Mouse (Mus musculus) right cerebral cortex, postnatal 25 days (tissue): ENCODE data around the gene Krt5.
"Not testable (repeated sequence)": the region's sequence is repeated elsewhere in the genome, so short reads cannot be mapped to it uniquely, and the experiment has no call there.

ENCODE experiments used
- DNase-seq: peaks from one replicate; pipeline ENCODE4 v3.0.0; 2022

The Krt5 gene

DNA sequence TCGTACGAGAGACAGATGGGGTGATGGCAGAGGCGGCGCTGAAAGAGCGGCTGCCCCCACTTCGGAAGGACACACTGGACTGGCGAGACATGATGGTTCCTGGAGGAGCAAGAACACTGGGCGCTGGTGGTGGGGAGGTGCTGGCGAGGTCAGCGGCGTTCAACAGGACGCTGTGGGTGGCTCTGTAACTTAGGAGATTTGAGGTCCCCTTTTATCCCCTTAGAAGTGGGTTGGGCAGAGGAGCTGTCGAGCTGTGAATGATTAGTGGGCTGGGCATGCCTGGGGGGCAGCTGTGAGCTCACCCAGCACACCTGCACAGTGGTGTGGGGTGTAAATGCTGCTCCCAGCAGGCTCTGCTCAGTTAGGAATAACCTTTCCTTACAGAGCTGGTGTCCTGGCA lies at the start of gene Krt5:
Gene Krt5, minus strand, starts transcription at position 179 of the 400 bp plus-strand sequence.
- DNase-seq, result no peak

DNA sequence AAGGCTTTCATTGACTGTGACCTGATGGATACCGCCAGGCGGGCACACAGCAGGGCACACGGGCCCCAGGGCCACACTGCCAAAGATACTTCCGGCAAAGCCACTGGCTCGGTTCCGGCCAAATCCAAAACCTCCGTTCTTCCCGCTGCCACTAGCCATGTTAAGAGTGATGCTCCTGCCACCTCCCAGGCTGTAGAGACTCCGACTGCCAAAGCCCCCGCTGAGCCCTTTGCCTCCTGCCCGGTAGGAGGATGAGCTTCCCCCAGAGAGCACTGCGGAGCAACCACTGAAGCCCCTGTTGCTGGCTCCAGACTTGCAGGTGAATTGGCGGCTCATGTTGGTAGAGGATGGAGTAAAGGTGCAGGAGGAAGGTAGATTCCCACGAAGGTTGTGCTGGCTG lies 30.0 kb upstream of the Krt5 start, which contains the start of gene Krt71:
Gene Krt71, minus strand, starts transcription at position 399 of the 400 bp plus-strand sequence.
- DNase-seq, result no peak

DNA sequence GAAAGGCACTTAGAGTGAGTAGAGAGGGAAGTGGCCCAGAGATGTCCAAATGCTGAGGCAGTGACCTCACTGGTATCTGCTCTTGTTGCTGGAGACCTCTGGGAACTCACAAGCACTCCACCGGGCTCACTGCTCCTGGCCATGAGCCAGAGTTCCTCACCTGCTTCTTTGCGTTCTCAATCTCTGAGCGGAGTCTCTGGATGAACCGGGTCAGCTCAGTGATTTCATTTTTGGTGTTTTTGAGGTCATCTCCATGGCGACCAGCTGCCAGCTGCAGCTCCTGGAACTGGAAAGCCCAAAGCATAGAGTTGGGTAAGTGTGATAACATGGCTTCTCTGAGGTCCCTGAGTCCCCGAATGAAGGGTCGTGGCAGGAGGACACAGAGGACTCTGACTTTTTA lies 25.1 kb upstream of the Krt5 start:
- no peak for DNase-seq

DNA sequence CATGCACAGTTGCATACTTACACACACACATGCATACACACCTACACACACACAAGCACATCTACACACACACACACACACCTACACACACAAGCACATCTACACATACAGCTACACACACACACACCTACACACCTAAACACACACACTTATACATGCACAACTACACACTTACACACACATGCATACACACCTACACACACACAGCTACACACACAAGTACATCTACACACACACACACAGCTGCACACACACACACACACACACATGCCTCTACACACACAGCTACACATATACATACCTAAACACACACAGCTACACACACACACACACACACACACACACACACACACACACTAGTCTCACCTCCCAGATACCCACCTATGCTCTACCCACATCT lies 18.0 kb upstream of the Krt5 start:
- DNase-seq, result no peak

DNA sequence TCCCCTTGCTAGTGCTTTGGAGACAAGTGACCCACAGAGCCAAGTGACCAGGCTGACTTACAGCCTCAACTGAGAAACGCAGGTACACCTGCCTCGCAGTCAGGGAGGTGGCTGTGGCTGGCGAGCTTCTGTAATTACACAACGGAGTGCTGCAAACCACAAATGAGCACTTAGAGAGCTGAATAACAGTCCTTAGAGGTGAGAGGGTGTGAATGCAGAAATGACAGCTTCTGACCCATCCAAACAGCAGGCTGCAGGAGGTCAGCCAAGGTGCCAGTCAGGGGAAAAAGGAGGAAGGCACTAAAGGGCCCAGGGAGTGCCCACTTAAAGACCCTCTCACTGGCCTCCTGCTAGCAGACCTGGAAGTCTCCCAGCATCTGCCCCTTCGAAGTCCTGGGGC lies 12.0 kb upstream of the Krt5 start:
- no peak for DNase-seq

DNA sequence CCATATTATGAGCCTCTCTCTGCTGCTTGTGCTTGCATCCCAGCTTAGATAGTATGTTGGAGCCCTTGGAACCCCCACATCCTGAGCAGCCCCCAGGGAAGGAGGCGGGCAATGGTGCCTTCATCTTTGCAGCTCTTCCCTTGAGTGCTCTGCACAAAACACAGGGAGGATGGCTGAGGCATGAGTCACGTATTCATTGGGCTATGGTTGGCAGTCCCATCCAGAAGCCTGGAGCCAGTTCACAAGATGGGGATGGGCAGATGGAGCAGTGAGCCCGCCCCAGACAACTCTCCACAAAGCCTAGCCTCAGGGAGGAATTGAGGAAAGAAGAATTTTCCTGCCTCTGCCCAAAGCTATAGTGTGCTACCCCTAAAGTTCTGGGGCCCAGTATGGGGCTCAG lies 3.1 kb upstream of the Krt5 start:
- DNase-seq, result no peak

DNA sequence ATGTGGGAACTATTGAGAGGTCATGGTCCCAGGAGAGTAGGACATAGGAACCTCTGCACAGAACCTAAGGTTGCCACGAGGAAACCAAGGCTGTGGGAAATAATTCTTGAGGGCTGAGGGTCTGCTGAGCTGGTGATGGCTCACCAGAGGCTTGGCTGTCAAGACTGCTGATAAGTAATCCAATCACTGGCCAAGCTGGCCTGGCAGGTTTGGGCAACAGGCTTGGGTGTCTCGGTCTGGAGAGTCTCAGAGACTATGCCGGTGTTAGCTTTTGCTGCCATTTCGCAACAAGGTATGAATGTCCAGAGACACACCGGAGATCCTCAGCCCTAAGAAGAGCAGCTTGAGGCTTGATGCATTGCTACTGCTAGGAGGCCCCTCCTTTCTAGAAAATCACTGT lies 1.7 kb upstream of the Krt5 start:
- no peak for DNase-seq

DNA sequence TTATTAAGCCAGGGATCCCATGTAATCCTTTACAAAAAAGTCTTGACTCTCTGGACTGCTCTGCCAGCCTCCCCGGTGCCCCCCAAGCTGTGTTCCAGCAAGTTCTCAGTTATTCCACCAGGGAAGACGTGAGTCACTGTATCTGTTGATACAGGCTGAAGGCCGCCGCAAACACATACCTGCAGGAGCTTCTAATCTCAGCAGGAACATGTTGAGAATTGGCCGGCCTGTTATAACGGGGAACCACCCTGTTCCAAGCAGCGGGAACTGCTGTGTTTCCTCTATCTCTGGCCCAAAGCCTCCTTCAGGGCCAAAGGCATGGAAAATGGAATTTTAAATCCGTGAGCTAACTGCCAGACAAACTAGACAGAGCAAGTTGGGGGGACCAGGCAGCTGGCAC lies 1.0 kb upstream of the Krt5 start:
- DNase-seq, result no peak

DNA sequence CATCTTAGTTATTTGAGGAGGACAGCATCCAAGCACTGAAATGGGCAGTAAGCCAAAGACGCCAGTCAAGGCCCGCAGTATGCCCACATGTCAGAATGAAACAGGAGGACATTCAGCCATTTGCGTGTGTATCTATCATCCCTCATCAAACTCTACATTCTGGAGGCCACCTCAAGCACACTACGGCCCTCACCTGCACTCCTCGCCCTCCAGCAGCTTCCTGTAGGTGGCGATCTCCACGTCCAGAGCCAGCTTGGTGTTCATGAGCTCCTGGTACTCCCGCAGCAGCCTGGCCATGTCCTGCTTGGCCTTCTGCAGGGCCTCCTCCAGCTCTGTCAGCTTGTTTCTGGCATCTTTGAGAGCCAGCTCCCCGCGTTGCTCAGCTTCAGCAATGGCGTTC lies 4.0 kb downstream of the Krt5 start:
- no peak for DNase-seq

DNA sequence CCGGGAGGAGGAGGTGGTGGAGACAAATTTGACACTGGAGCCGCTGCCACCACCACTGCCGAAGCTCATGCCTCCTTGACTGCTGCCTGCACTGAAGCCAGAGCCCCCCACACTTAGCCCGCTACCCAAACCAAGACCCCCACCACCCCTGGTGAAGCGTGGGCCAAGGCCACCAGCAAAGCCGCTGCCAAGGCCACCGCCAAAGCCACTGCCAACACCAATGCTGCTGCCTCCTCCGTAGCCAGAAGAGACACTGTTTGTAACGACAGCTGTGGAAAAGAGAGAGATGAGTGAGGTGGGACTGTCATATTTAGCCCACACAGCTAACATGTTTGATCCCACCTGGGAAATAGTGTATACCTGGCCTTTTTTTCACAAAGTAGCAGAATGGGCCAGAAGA lies 5.2 kb downstream of the Krt5 start:
- DNase-seq, result no peak

DNA sequence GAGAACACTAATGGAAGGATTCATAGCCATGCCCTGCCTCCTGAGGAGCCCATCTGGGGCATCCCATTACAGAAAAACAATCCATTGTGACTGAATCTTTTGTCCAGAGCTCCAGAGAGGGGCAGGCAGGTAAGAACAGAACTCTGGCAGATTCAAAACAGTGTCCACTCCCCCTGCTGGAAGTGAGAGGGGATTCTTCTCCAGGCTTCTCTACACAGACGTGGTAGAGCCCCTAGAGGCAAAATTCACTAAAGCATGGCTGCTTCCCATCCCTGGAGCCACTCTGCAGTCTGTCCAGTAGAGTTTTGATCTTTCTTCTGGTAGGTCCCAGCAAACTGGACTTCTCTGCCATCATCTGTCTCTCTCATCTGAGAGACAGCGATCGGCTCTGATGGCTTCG lies 8.6 kb downstream of the Krt5 start:
- DNase-seq, result no peak

DNA sequence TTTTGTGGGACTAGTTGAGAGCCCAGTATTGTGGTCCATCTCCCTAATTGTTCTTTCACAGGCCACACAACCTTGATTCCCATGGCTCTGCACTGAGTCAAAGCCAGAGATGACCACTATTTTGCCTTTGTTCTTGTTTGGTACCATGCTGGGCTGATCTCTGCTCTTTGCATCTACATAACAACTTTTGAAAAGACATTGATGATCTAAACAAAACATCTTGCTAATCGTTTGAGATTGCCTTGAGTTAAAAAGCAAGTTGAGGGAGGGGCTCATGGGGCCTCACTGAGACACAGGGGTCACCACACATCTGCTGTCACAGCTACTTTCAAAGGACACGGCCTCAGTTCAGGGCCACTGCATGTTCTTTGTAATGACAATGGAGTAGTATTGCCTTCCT lies 10.3 kb downstream of the Krt5 start:
- no peak for DNase-seq

DNA sequence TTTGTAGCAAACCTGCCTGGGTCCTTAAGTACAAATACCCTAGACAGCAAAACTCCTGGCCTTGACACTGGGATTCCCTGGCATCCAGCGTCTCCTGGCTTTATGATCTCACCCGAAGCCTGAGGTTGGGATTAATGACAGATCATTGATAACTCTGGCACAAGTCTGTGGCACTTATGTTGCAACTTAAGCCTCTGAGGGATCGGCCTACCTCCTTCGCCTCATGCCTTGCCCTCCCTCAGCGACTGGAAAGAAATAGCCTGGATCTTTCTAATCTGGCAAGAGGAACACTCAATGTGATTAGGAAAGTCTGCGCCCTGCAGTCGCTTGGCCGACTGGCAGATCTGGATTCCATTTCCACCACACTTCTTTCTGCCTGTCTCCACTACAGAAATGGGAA lies 12.8 kb downstream of the Krt5 start:
- no peak for DNase-seq

DNA sequence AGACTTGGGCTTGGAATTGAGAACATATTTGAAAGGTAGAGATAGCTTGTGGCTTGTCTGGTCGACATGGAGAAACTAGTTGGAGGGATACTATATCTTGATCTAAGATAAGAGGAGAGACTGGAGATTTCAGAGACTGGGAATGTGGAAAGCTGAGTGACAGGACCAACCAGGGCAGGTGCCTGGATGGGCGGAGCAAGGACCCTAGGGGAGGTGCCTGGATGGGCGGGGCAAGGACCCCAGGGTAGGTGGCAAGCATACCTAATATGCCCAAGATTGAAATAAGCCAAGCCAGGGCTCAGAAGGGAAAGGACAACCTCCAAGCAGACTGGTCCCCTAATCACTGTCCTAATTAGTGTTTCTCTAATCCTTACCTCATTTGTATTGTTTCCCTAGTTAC lies 13.5 kb downstream of the Krt5 start:
- no peak for DNase-seq

DNA sequence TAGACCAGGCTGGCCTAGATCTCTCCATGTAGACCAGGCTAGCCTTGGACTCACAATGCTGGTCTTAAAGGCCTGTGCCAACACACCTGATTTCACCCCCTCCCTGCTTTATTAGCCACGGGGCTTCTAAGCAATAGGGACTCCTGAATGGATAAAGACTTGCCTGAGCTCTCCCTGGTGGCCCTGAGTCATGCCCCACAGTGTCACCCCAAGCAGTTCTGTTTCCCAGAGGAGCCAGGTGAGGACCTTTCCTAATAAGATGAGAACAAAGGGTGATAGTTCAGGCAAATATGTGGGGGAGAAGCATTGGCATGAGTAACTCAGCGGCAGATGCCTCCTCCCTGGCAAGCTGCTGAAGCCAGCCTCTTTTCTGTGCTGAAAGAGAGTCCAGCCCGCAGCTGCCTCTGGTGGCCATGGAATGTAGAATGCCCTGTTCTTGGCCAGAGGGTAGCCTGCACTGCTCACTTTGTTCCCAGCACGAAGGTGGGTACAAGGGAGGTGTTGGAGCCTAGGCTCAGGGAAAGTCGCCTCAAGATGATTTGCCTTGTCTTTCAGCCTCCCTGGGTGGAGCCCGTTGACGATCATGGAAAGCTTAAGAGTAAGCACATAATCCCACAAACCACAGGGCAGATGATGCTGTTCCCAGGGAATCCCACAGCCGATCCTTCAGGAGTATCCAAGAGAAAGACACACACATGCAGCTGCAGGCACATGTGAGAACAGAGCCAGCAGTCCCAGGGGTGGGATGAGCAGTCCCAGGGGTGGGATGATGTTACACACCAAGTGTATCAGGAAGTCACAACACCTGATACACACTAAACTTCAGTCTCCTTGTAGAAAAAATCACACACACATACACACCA lies 15.1 kb downstream of the Krt5 start:
- no peak for DNase-seq

DNA sequence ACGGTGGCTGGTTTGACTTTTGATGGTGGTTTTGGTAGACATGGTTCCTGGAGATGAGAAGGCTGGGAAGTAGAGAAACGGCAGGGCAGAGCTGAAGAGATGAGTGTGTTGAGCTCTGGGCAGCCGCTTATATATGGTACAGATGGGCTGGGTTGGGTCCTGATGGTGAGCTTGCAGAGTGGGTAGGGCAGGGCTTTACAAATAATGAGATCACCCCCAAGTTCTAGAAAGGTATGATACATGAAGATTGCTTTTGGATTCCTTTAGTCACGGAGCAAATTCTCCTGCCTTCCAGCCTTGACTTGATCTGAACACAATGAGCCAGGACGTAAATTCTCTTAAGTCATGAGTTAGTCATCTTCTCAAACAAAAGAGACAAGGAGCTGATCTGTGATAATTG lies 18.5 kb downstream of the Krt5 start, which contains the start of gene Krt6a:
Gene Krt6a, minus strand, starts transcription at position 101 of the 400 bp plus-strand sequence.
- DNase-seq, result no peak

DNA sequence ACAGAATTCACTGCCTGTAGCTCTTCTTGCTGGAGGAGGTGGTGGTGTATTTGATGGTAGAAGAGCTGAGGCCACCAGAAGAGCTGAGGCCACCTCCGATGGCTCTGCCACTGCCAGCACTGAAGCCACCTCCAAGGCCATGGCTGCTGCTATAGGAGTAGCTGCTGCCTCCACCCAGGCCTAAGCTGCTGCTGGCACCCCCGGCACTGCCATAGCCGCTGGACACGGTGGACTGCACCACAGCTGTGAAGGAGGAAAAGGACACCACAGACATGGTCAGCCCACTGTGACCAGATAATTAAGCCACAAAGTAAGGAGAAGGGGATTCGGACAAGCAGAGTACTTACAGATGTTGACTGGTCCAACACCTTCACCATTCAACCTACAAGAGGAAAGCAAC lies 22.2 kb downstream of the Krt5 start:
- DNase-seq, result not testable (repeated sequence)

DNA sequence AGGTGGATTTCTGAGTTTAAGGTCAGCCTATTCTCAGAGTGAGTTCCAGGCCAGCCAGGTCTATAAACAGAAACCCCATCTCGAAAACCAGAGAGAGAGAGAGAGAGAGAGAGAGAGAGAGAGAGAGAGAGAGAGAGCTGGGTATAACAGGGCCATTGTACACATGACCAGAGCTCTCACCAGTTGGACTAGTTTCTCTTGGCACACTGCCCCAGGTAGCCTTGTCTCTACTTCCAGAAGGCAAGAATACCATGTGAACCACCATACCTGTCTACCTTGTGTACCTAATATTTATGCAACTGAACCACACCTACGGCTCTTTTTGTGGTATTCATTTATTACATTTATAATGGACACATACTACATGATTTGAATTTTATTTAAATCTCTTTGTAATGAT lies 24.5 kb downstream of the Krt5 start:
- DNase-seq, result no peak

DNA sequence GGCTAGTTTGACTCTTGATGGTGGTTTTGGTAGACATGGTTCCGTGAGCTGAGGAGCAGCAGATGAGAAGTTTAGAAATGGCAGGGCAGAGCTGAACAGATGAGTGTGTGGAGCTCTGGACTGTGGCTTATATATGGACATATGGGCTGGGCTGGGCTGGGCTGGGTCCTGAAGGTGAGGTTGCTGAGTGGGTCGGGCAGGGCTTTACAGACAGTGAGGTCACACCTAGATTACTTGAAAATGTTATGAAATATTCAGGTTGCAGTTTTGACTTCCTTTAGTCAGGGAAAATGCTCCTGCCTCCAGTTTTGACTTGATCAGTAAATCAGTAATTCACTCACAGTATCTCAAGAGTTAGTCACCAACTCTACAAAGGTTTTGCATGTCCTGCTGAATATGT lies 32.5 kb downstream of the Krt5 start, which contains the start of gene Krt6b:
Gene Krt6b, minus strand, starts transcription at position 101 of the 400 bp plus-strand sequence.
- no peak for DNase-seq

DNA sequence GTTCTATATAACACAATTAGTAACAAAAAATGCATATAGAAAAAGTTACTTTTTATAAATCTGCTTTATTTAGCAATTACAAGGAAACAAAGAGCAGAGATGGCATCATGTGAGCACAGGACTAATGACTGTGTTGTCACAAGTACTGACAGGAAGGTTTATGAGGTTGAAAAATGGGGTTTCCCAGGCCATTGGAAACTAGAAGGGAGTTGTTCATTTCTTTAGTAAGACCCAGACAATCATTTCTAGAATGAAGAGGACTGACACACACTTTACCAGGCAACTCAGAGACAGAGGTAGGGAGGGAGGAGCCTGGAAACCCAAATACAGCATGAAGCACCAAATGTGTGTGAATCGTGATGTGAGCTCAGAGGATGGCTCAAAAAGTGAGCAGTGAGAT lies 36.7 kb downstream of the Krt5 start:
- no peak for DNase-seq
